Mouse (Mus musculus): ENCODE data around the gene Pcca.

The Pcca gene

GRCm38 (mm10) chr14:122753278-122753677 is 219.2 kb downstream of the Pcca start:
- DNase-seq = no peak

- no peak for DNase-seq
Observed at GRCm38 (mm10) chr14:122754311-122754710, 220.2 kb downstream of the Pcca start.

- DNase-seq = no peak
Observed at GRCm38 (mm10) chr14:122755559-122755958, 221.4 kb downstream of the Pcca start.

- DNase-seq = no peak
Observed at GRCm38 (mm10) chr14:122756671-122757070, 222.5 kb downstream of the Pcca start.

GRCm38 (mm10) chr14:122759890-122760289 is 225.8 kb downstream of the Pcca start:
- DNase-seq = no peak

- DNase-seq = no peak
Observed at GRCm38 (mm10) chr14:122760803-122761202, 226.7 kb downstream of the Pcca start.

- DNase-seq = no peak
Observed at GRCm38 (mm10) chr14:122762603-122763002, 228.5 kb downstream of the Pcca start.

GRCm38 (mm10) chr14:122765951-122766350 is 231.8 kb downstream of the Pcca start:
- no peak for DNase-seq

GRCm38 (mm10) chr14:122766448-122766847 is 232.3 kb downstream of the Pcca start:
- no peak for DNase-seq

- no peak for DNase-seq
Observed at GRCm38 (mm10) chr14:122784701-122785100, 250.6 kb downstream of the Pcca start.

GRCm38 (mm10) chr14:122788199-122788598 is 254.1 kb downstream of the Pcca start:
- no peak for DNase-seq

- DNase-seq = no peak
Observed at GRCm38 (mm10) chr14:122790111-122790510, 256.0 kb downstream of the Pcca start.

GRCm38 (mm10) chr14:122793368-122793767 is 259.2 kb downstream of the Pcca start:
- DNase-seq = no peak

- no peak for DNase-seq
Observed at GRCm38 (mm10) chr14:122800296-122800695, 266.2 kb downstream of the Pcca start.

- no peak for DNase-seq
Observed at GRCm38 (mm10) chr14:122821002-122821401, 286.9 kb downstream of the Pcca start.

- DNase-seq = no peak
Observed at GRCm38 (mm10) chr14:122823791-122824190, 289.7 kb downstream of the Pcca start.

GRCm38 (mm10) chr14:122825464-122825863 is 291.3 kb downstream of the Pcca start:
- no peak for DNase-seq

- no peak for DNase-seq
Observed at GRCm38 (mm10) chr14:122830433-122830832, 296.3 kb downstream of the Pcca start.

GRCm38 (mm10) chr14:122833666-122834065 is 299.5 kb downstream of the Pcca start:
- no peak for DNase-seq

- no peak for DNase-seq
Observed at GRCm38 (mm10) chr14:122834753-122835152, 300.6 kb downstream of the Pcca start.

- no peak for DNase-seq
Observed at GRCm38 (mm10) chr14:122835487-122836190, 301.5 kb downstream of the Pcca start.

- no peak for DNase-seq
Observed at GRCm38 (mm10) chr14:122836221-122836620, 302.1 kb downstream of the Pcca start.

- DNase-seq = no peak
Observed at GRCm38 (mm10) chr14:122837018-122837417, 302.9 kb downstream of the Pcca start.

GRCm38 (mm10) chr14:122852506-122853057 is 318.5 kb downstream of the Pcca start:
- no peak for DNase-seq

GRCm38 (mm10) chr14:122859792-122860191 is 325.7 kb downstream of the Pcca start:
- DNase-seq = no peak

Measured in right cerebral cortex, postnatal 14 days (tissue).